Mouse (Mus musculus) kidney, embryonic 16.5 days (tissue): ENCODE results near the gene Obscn. TPM values are rescaled to one million over a fixed set of nuclear protein-coding genes. Genes with fewer than 3 reads are reported as not detected.

Experiments
- ATAC-seq: fragments of 200-750 bp; cut with Nextera tagmentation; 2 replicates; pipeline ENCODE4 v1.8.0; 2017; ENCODE audit warnings: moderate TSS enrichment; ENCODE audit not compliant: low FRiP score, low TSS enrichment
- H3K27ac ChIP-seq: fragments of 300-500 bp; sonication (generic); 2 replicates; pipeline ENCODE4 v1.5.1; 2014; ENCODE audit warnings: low read length
- H3K27me3 ChIP-seq: fragments of 300-500 bp; sonication (generic); 2 replicates; pipeline ENCODE4 v1.6.1; 2014; ENCODE audit warnings: low read length, control low read depth, mixed read lengths; ENCODE audit not compliant: insufficient read depth
- H3K36me3 ChIP-seq: fragments of 300-500 bp; sonication (generic); 2 replicates; pipeline ENCODE4 v1.6.1; 2014; ENCODE audit warnings: low read length, control low read depth, mixed read lengths; ENCODE audit not compliant: insufficient read depth
- H3K4me1 ChIP-seq: fragments of 300-500 bp; sonication (generic); 2 replicates; pipeline ENCODE4 v1.6.1; 2014; ENCODE audit warnings: low read length, control low read depth, mixed read lengths; ENCODE audit not compliant: insufficient read depth
- H3K4me2 ChIP-seq: fragments of 300-500 bp; sonication (generic); replicated peaks from 2 replicates; pipeline ENCODE4 v1.6.1; 2014; ENCODE audit warnings: low read depth, low read length
- H3K4me3 ChIP-seq: fragments of 300-500 bp; sonication (generic); 2 replicates; pipeline ENCODE4 v1.5.1; 2014; ENCODE audit warnings: mild to moderate bottlenecking, low read length
- H3K9ac ChIP-seq: fragments of 300-500 bp; sonication (generic); replicated peaks from 2 replicates; pipeline ENCODE4 v1.6.1; 2014; ENCODE audit warnings: low read length
- H3K9me3 ChIP-seq: fragments of 300-500 bp; sonication (generic); 2 replicates; pipeline ENCODE4 v1.6.1; 2016; ENCODE audit warnings: low read length, control low read depth
- WGBS: fragments of 180-500 bp; shearing (Covaris S2); extraction: QIAGEN DNeasy Blood & Tissue Kit; methylation state at CpG from one replicate; pipeline ENCODE4 v1.1.7; 2014; 5-methylcytosine and 5-hydroxymethylcytosine counted together
- polyA plus RNA-seq: library from polyadenylated mRNA; unstranded; fragments of >200 nt; fragmentation: Nextera tagmentation; extraction: Ambion mirVana; gene quantifications from 2 replicates; pipeline ENCODE4 v1.2.1, GENCODE M21; 2015

Obscn gene
- polyA plus RNA-seq, 1 experiment from 2014 or later = 0.50 TPM

DNA sequence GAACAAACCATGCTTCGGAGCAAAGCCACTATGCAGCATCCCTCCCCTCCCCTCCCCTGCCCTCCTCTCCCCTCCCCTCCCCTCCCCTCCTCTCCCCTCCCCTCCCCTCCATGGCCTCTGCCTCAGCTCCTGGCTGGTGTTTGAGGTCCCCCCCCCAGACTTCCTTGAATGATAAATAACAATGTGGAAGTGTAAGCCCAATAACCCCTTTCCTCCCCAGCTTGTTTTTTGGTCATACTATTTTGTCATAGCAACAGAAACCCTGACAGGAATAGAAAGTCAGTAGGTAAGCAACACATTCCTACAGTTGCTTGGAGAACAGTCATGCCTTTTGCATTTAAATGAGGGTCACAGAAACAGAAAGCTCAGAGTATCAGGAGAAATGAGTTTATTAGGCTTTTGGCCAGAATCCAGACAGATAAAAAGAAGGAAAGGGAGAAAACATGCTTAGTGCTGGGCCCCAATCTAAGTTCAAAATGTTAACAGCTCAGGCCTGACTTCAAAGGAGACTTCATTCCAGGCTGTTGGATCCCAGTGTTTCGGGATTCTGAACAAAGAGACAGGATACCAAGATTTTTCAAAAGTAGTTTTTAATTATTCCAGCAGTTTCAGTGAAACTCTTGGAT lies 29.5 kb upstream of the Obscn start:
- no peak for ATAC-seq
- 47% methylated on average over 2 of the region's 2 CpGs for WGBS
- H3K27me3 ChIP-seq = no peaks in the 10 kb centered on the region
- no peaks in the 10 kb centered on the region for H3K9me3 ChIP-seq
- H3K4me3 ChIP-seq = no peak overlapping the region
- peaks cover 13% of the 10 kb centered on the region for H3K4me1 ChIP-seq
- no peak overlapping the region for H3K4me2 ChIP-seq
- H3K36me3 ChIP-seq = no peaks in the 10 kb centered on the region
- H3K9ac ChIP-seq = no peak overlapping the region
- H3K27ac ChIP-seq = peak overlapping the region; percentile 19; the same call in 1 of the 2 replicates

DNA sequence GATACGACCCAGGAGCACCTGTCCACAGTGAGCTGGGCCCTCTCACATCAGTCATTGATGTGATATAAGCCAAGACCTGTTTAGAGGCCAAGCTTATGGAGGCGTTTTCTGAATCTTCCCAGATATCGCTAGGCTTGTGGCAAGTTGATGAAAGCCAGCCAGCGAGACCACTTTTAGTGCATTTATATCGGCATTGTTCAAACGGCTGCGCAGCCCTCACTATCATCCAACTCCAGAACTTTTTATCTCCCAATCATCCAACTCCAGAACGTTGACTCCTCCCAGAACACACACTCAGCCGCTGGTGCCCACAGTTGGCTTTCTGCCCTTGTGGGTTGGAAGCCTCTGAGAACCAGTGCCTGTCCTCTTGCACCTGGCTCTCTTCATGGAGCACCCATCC lies 28.2 kb upstream of the Obscn start:
- H3K9ac ChIP-seq = peak overlapping the region; percentile 96
- H3K4me3 ChIP-seq = peak overlapping the region; percentile 79; the same call in 1 of the 2 replicates
- ATAC-seq = no peak
- peaks cover 13% of the 10 kb centered on the region for H3K4me1 ChIP-seq
- H3K27me3 ChIP-seq = no peaks in the 10 kb centered on the region
- H3K9me3 ChIP-seq = no peaks in the 10 kb centered on the region
- 87% methylated on average over 9 of the region's 9 CpGs for WGBS
- no peaks in the 10 kb centered on the region for H3K36me3 ChIP-seq
- peak overlapping the region; percentile 74 for H3K4me2 ChIP-seq
- H3K27ac ChIP-seq = peak overlapping the region; percentile 100

DNA sequence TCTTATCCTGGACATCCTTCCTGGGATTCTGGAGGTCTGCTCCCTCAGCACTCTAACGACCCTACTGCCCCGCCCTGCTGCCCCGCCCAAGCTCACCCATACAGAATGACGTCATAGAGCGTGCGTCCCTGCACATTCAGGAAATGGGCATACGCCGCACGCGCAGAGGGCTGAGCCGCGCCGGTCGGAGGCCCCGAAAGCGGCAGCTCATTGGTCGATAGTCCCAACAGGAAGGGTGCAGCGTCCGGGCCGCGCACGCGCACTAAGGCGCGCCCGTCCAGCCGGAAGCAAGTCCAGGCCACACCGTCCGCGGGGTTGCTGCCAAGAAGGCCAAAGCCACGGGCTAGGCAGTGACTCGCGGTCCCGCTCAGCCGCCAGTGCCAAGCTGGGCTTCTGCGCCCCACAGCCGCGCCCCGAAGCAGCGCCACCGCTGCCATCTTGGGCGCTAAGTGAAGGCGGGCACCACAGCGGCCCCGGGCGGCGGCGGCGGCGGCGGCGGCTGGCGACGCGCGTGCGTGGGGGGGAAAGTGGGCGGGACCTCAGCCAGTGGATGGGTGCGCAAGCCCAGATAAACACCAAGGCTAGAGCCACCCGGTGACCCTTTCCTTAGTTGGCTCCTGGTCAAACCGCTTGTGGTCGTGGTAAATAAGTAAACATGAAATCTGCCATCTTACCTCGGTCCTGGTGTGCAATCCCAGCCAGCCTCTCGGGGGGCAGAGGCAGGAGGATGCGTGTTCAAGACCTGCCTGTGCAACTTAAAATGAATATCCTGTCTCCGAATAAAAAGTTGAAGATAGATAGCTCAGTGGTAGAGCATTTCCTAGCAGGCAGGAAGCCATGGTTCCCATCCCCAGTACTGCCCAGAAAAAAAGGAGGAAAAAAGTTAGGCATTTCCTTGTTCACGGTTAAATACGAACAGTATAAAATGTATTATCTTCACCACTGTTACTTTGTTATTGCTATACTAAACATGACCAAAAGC lies 27.3 kb upstream of the Obscn start, which contains the start of gene Iba57:
Iba57 (minus strand) TSS at position 485 of the 982 bp plus-strand sequence.
- 3% methylated on average over 61 of the region's 68 CpGs for WGBS
- peak within 1 kb of the TSS; percentile 100 for H3K27ac ChIP-seq
- peak; percentile 99 for ATAC-seq
- H3K4me2 ChIP-seq = peak within 1 kb of the TSS; percentile 74
- H3K9me3 ChIP-seq = no peaks in the 10 kb centered on the region
- H3K4me3 ChIP-seq = peak within 1 kb of the TSS; percentile 79
- peaks cover 4% of the 10 kb centered on the region; the same call in 1 of the 2 replicates for H3K36me3 ChIP-seq
- H3K27me3 ChIP-seq = no peaks in the 10 kb centered on the region
- H3K9ac ChIP-seq = peak within 1 kb of the TSS; percentile 96
- H3K4me1 ChIP-seq = peaks cover 13% of the 10 kb centered on the region

DNA sequence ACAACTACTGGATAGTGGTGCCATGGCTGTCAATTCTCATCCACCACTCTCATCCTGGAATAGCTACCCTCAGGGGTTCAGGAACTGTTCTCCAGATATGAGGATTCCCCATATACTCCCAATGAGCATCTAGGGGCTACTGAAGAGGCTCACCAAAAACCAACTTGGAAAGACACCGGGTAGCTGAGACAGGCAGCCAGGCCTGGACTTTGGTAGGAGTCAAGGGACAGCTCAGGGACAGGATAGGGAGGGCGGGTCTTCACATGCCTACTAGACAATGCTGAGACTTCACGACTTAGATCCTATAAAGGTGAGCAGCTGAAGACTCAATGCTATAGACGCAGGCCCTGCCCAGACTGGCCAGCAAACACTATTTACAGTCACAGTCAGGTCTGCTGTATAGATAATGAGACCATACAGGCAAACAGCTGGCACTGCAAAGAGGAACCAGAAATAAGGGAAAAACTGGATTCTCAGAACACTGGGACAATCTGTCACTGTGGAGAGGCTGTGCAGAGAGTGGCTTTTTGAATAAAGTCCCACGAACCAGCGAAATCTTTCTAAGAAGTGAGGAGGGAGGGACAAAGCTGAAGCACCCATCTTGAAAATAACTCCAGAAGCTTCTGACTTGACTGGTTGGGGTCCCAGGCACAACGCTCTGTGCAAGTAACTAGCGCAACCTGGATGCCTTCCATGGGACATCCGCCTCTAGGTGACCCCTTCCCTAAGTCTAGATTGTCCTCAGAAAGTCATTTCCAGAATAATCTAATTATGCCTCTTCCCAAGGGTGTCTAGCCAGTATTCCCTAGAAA lies 26.4 kb upstream of the Obscn start:
- Histone ChIP-seq H3K4me2 (peak overlapping the region; percentile 74), H3K9me3 (no peaks in the 10 kb centered on the region), H3K9ac (peak overlapping the region; percentile 61), H3K36me3 (peaks cover 10% of the 10 kb centered on the region; the same call in 1 of the 2 replicates), H3K4me1 (peaks cover 13% of the 10 kb centered on the region), H3K27ac (peak overlapping the region; percentile 100), H3K4me3 (peak overlapping the region; percentile 79), H3K27me3 (no peaks in the 10 kb centered on the region)
- 61% methylated on average over 9 of the region's 9 CpGs for WGBS
- ATAC-seq = no peak; the same call in 1 of the 2 replicates

DNA sequence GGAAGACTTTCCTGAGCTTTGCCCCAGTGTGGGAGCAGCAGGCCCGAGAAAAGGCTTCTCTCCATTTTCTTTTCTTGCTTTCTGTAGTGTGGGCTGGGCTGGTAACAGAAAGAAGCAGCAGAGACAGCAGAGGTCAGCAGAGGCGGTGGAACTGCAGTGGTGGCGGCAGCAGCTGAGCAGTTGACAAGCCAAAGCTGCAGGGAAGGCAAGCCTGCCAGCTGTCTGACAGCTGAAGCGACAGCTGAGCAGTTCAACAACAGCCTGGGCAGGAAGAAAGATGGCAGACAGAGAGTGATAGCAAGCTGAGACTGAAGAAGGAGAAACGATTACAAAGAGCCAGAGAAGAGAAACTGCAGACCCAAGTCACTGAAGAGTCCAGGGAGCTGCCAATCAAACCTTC lies 25.2 kb upstream of the Obscn start:
- H3K4me1 ChIP-seq = peaks cover 13% of the 10 kb centered on the region
- H3K4me2 ChIP-seq = no peak overlapping the region
- ATAC-seq = no peak
- peaks cover 10% of the 10 kb centered on the region for H3K36me3 ChIP-seq
- H3K9ac ChIP-seq = no peak overlapping the region
- H3K27me3 ChIP-seq = no peaks in the 10 kb centered on the region
- no peak overlapping the region for H3K27ac ChIP-seq
- H3K9me3 ChIP-seq = no peaks in the 10 kb centered on the region
- H3K4me3 ChIP-seq = no peak overlapping the region
- WGBS = 69% methylated on average over 5 of the region's 5 CpGs

DNA sequence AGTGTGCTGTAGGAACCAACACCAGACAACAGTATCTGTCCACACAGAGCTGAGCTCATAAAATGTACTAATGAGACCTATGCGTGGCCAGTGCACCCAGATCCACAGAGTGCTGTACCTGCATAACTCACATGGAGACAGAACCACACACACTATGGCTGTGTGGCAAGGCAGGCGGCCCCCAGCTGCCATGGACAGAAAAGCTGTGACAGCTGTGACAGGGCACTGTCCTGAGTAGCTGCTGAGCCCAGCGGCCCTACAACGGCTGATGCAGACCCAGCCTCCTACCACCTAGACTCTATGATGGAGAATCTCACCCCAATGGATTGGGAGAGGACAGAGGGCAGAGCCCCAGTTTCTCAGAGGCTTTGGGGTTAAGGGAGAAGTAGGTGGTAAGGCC lies 23.4 kb upstream of the Obscn start:
- no peak overlapping the region for H3K4me2 ChIP-seq
- H3K9me3 ChIP-seq = no peaks in the 10 kb centered on the region
- H3K4me3 ChIP-seq = no peak overlapping the region
- ATAC-seq = no peak
- H3K36me3 ChIP-seq = peaks cover 18% of the 10 kb centered on the region
- 88% methylated on average over 4 of the region's 4 CpGs for WGBS
- no peak overlapping the region for H3K27ac ChIP-seq
- no peaks in the 10 kb centered on the region for H3K27me3 ChIP-seq
- H3K4me1 ChIP-seq = peaks cover 13% of the 10 kb centered on the region
- H3K9ac ChIP-seq = no peak overlapping the region

DNA sequence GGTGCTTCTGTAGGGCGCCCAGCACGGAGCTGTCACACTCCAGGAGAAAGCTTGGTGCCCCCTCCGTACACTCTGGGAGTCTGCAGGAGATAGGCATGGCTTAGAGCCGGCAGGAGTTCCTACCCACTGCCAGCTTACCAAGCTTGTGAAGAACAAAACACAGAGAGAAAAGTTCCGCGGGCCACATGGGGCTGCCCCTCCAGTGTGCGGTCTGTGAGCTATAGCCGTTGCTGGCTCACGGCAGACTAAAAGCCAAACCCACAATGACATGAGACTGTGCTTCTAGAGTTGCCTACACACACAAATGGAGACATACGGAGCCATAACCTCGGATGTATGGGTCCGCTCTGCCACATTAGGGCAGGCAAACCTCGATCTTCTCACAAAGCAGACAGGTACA lies 22.9 kb upstream of the Obscn start:
- 96% methylated on average over 13 of the region's 13 CpGs for WGBS
- Histone ChIP-seq H3K9ac (no peak overlapping the region), H3K4me2 (no peak overlapping the region), H3K4me3 (no peak overlapping the region), H3K27me3 (no peaks in the 10 kb centered on the region), H3K4me1 (peaks cover 10% of the 10 kb centered on the region), H3K9me3 (no peaks in the 10 kb centered on the region), H3K36me3 (peaks cover 18% of the 10 kb centered on the region), H3K27ac (no peak overlapping the region)
- ATAC-seq = no peak

DNA sequence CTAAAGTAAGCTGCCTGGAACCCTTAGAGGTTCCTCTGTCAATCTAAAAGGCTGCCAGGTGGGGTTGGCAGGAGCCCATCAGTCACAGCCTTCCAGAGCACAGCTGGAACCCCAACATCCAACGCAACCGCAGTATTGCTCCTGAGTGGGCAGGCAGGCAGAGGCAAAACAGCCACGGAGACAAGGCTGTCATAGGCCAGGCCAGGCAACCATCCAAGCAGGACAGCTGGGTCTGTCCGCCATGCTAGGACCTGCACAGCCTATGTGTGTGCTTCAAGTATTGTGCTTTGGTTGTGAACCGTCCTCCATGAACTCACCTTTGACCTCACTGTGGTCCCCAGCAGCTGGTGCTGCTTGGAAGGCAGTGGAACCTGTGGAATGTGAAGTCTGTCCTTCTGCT lies 19.7 kb upstream of the Obscn start:
- no peaks in the 10 kb centered on the region for H3K9me3 ChIP-seq
- H3K4me2 ChIP-seq = no peak overlapping the region
- no peaks in the 10 kb centered on the region for H3K4me1 ChIP-seq
- no peak overlapping the region for H3K9ac ChIP-seq
- WGBS = 91% methylated on average over 5 of the region's 5 CpGs
- no peaks in the 10 kb centered on the region for H3K27me3 ChIP-seq
- 0 out of 2 replicates have a peak, but pooled peaks have one; percentile 35 for ATAC-seq
- H3K27ac ChIP-seq = no peak overlapping the region
- peaks cover 18% of the 10 kb centered on the region for H3K36me3 ChIP-seq
- no peak overlapping the region for H3K4me3 ChIP-seq

DNA sequence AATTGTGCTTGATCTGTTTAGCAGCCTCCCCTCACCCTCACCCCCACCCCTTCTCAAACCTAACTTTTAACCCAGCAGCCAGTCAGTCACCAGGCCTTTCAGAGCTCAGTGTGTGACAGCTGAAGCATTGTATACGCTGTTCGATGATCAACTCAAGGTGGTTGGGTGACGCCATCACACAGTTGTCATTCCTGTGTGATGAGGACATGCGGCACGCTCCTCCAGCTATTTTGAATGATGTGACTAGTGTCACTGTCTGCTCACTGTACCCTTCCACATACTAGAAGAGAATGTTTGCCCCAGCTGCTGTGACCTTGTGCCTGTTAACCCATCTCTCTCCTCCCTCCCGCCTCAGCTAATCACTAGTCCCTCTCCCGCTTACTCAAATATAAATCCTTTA lies 18.0 kb upstream of the Obscn start:
- no peak overlapping the region for H3K4me2 ChIP-seq
- H3K36me3 ChIP-seq = peaks cover 18% of the 10 kb centered on the region
- no peaks in the 10 kb centered on the region for H3K27me3 ChIP-seq
- H3K4me1 ChIP-seq = no peaks in the 10 kb centered on the region
- H3K9ac ChIP-seq = no peak overlapping the region
- WGBS = 84% methylated on average over 7 of the region's 7 CpGs
- no peaks in the 10 kb centered on the region for H3K9me3 ChIP-seq
- H3K27ac ChIP-seq = no peak overlapping the region
- no peak for ATAC-seq
- H3K4me3 ChIP-seq = no peak overlapping the region
